Mouse (Mus musculus) monocyte, adult 2 months (primary cell): Measurements from ENCODE around the gene Crebbp.
A peak's percentile ranks its signal among the peaks of the same experiment; 100 is the strongest.
"Not testable (repeated sequence)": the region's sequence is repeated elsewhere in the genome, so short reads cannot be mapped to it uniquely, and the experiment has no call there.

Source experiments
- DNase-seq, 2 experiments: peaks; one replicate each; pipeline ENCODE4 v3.0.0; 2022; ENCODE audit warnings: low spot score in 2 of 2, low read depth in 1 of 2

The Crebbp gene

GRCm38 (mm10) chr16:4160246-4160897 lies 53.4 kb downstream of the Crebbp start:
- DNase-seq = no peak

- no peak for DNase-seq
Measured at GRCm38 (mm10) chr16:4153121-4153520, 60.7 kb downstream of the Crebbp start.

- no peak for DNase-seq
Measured at GRCm38 (mm10) chr16:4138541-4138940, 75.3 kb downstream of the Crebbp start.

- no peak for DNase-seq
Measured at GRCm38 (mm10) chr16:4133754-4134153, 80.0 kb downstream of the Crebbp start.

- no peak for DNase-seq
Measured at GRCm38 (mm10) chr16:4128894-4129293, 84.9 kb downstream of the Crebbp start.

GRCm38 (mm10) chr16:4117072-4117471 lies 96.7 kb downstream of the Crebbp start:
- no peak for DNase-seq

GRCm38 (mm10) chr16:4100374-4100773 lies 113.4 kb downstream of the Crebbp start:
- DNase-seq = no peak

GRCm38 (mm10) chr16:4097521-4097920 lies 116.3 kb downstream of the Crebbp start:
- no peak for DNase-seq

GRCm38 (mm10) chr16:4096898-4097297 lies 116.9 kb downstream of the Crebbp start:
- DNase-seq = no peak

- DNase-seq = no peak
Measured at GRCm38 (mm10) chr16:4096141-4096540, 117.7 kb downstream of the Crebbp start.

GRCm38 (mm10) chr16:4087214-4087913 lies 126.4 kb downstream of the Crebbp start:
- DNase-seq = no peak

- no peak for DNase-seq
Measured at GRCm38 (mm10) chr16:4085851-4086387, 127.9 kb downstream of the Crebbp start.

GRCm38 (mm10) chr16:4085051-4085450 lies 128.7 kb downstream of the Crebbp start:
- DNase-seq = no peak

GRCm38 (mm10) chr16:4080419-4080818 lies 133.4 kb downstream of the Crebbp start:
- not testable (repeated sequence) for DNase-seq

GRCm38 (mm10) chr16:4079656-4080055 lies 134.1 kb downstream of the Crebbp start:
- DNase-seq = no peak

- not testable (repeated sequence) for DNase-seq
Measured at GRCm38 (mm10) chr16:4078302-4078701, 135.5 kb downstream of the Crebbp start.

GRCm38 (mm10) chr16:4077384-4078061 lies 136.3 kb downstream of the Crebbp start, which contains the start of gene Trap1:
Gene Trap1, minus strand, starts transcription at chr16:4077827.
- peak; percentile 76 to 89 for DNase-seq

GRCm38 (mm10) chr16:4074836-4075235 lies 139.0 kb downstream of the Crebbp start:
- no peak for DNase-seq

GRCm38 (mm10) chr16:4074297-4074696 lies 139.5 kb downstream of the Crebbp start:
- no peak for DNase-seq

- DNase-seq = peak in 1 of 2 experiments; percentile 15
Measured at GRCm38 (mm10) chr16:4068588-4068987, 145.2 kb downstream of the Crebbp start.

GRCm38 (mm10) chr16:4064945-4065344 lies 148.9 kb downstream of the Crebbp start:
- no peak for DNase-seq

- no peak for DNase-seq
Measured at GRCm38 (mm10) chr16:4053811-4054210, 160.0 kb downstream of the Crebbp start.
